Mouse (Mus musculus) retina, adult 2 months (tissue): ENCODE data around the gene Sowaha.

Experiments
- DNase-seq: peaks from one replicate; pipeline ENCODE4 v3.0.0-alpha.2; 2012; ENCODE audit warnings: low read depth, low spot score

The Sowaha gene

GRCm38 (mm10) chr11:53505026-53505663, 25.1 kb upstream of the Sowaha start:
- DNase-seq, result no peak

- DNase-seq, result no peak
Measured at GRCm38 (mm10) chr11:53504376-53504775, 24.3 kb upstream of the Sowaha start.

GRCm38 (mm10) chr11:53503738-53504137, 23.7 kb upstream of the Sowaha start:
- DNase-seq, result no peak

GRCm38 (mm10) chr11:53502039-53502765, 22.1 kb upstream of the Sowaha start:
- no peak for DNase-seq

- no peak for DNase-seq
Measured at GRCm38 (mm10) chr11:53500569-53500968, 20.5 kb upstream of the Sowaha start.

- no peak for DNase-seq
Measured at GRCm38 (mm10) chr11:53496946-53497345, 16.9 kb upstream of the Sowaha start.

- DNase-seq, result no peak
Measured at GRCm38 (mm10) chr11:53495417-53495816, 15.3 kb upstream of the Sowaha start.

- no peak for DNase-seq
Measured at GRCm38 (mm10) chr11:53493243-53493955, 13.3 kb upstream of the Sowaha start.

- DNase-seq, result no peak
Measured at GRCm38 (mm10) chr11:53491954-53492401, 11.9 kb upstream of the Sowaha start.

GRCm38 (mm10) chr11:53489421-53489820, 9.3 kb upstream of the Sowaha start:
- DNase-seq, result no peak

- no peak for DNase-seq
Measured at GRCm38 (mm10) chr11:53489007-53489406, 8.9 kb upstream of the Sowaha start.

- no peak for DNase-seq
Measured at GRCm38 (mm10) chr11:53486822-53487594, 6.9 kb upstream of the Sowaha start.

GRCm38 (mm10) chr11:53486351-53486750, 6.3 kb upstream of the Sowaha start:
- no peak for DNase-seq

- no peak for DNase-seq
Measured at GRCm38 (mm10) chr11:53485719-53486118, 5.6 kb upstream of the Sowaha start.

GRCm38 (mm10) chr11:53483159-53483891, 3.3 kb upstream of the Sowaha start:
- DNase-seq, result no peak

GRCm38 (mm10) chr11:53481088-53481730, 1.1 kb upstream of the Sowaha start:
- no peak for DNase-seq

- DNase-seq, result no peak
Measured at GRCm38 (mm10) chr11:53479171-53479782, 797 bp downstream of the Sowaha start.

GRCm38 (mm10) chr11:53478383-53479170, 1.5 kb downstream of the Sowaha start:
- no peak for DNase-seq

GRCm38 (mm10) chr11:53477833-53478232, 2.2 kb downstream of the Sowaha start:
- DNase-seq, result no peak
